Mouse (Mus musculus): ENCODE measurements around the gene Endou.

GRCm38 (mm10) chr15:97684118-97684517 lies 47.0 kb downstream of the Endou start:
- TF ChIP-seq CTCF (IDR thresholded peaks at IDR 0.05; ENCODE audit: insufficient read depth, low read depth, low read length) (no peak), POLR2A (IDR thresholded peaks at IDR 0.05; ENCODE audit: insufficient read depth, low read depth, low read length) (no peak)
